Mouse (Mus musculus) gastrocnemius, adult 2 months (tissue): ENCODE data around the gene Smg8. TPM values are rescaled to one million over a fixed set of nuclear protein-coding genes. Genes with fewer than 3 reads are reported as not detected.
"Not testable (repeated sequence)": the region's sequence is repeated elsewhere in the genome, so short reads cannot be mapped to it uniquely, and the experiment has no call there.

Experiments
- DNase-seq: peaks from one replicate; pipeline ENCODE4 v3.0.0; 2022
- H3K27ac ChIP-seq: fragments of 200-600 bp; 2 replicates; pipeline ENCODE4 v1.8.1; 2022; ENCODE audit warnings: mild to moderate bottlenecking
- H3K4me3 ChIP-seq: fragments of 200-600 bp; 2 replicates; pipeline ENCODE4 v1.8.1; 2022; ENCODE audit warnings: mild to moderate bottlenecking, moderate library complexity
- CTCF ChIP-seq: fragments of 200-600 bp; IDR thresholded peaks from 2 replicates; pipeline ENCODE4 v1.8.1; 2022; ENCODE audit warnings: antibody characterized with exemption, mild to moderate bottlenecking, moderate library complexity
- intact Hi-C: fragments of 180-260 bp; cut with DNase I; formaldehyde crosslinking; loops from one replicate; pipeline ENCODE4 v1.15.1; 2025
- microRNA-seq: library from miRNA; unstranded; fragments of <30 nt; microRNA quantifications from one replicate; pipeline ENCODE4 v1.2.0, GENCODE M21; 2021
- total RNA-seq, 2 experiments: library from RNA; stranded (reverse); gene quantifications; 2 replicates each; pipeline ENCODE4 v1.2.3; 2021

The Smg8 gene
- total RNA-seq, 2 experiments from 2014 or later, result 7.6 to 8.9 TPM

GRCm38 (mm10) chr11:87087142-87087541 is 568 bp upstream of the Smg8 start:
- peak overlapping the region; percentile 87 for H3K4me3 ChIP-seq
- peak overlapping the region; percentile 90 for H3K27ac ChIP-seq
- no peak for TF ChIP-seq CTCF
- intact Hi-C loops, result no loop called here
- DNase-seq, result no peak

GRCm38 (mm10) chr11:87085461-87085860 is 1.1 kb downstream of the Smg8 start:
- TF ChIP-seq CTCF, result no peak
- no peak overlapping the region for H3K27ac ChIP-seq
- no peak for DNase-seq
- intact Hi-C loops, result no loop called here
- H3K4me3 ChIP-seq, result peak overlapping the region; percentile 87

- H3K4me3 ChIP-seq, result no peak overlapping the region
- no peak overlapping the region for H3K27ac ChIP-seq
- TF ChIP-seq CTCF, result no peak
- intact Hi-C loops, result no loop called here
- DNase-seq, result no peak
Observed at GRCm38 (mm10) chr11:87083712-87084111, 2.9 kb downstream of the Smg8 start.

GRCm38 (mm10) chr11:87073866-87074440 is 12.6 kb downstream of the Smg8 start, which contains the start of gene Gdpd1:
Gdpd1 (minus strand) TSS chr11:87074062.
- H3K4me3 ChIP-seq, result peak within 1 kb of the TSS; percentile 77
- peak within 1 kb of the TSS; percentile 83 for H3K27ac ChIP-seq
- intact Hi-C loops, result no loop called here
- TF ChIP-seq CTCF, result peak; percentile 39
- DNase-seq, result peak; percentile 89

- peak overlapping the region; percentile 77 for H3K4me3 ChIP-seq
- peak; percentile 77 for DNase-seq
- peak; percentile 63 for TF ChIP-seq CTCF
- intact Hi-C loops, result no loop called here
- H3K27ac ChIP-seq, result peak overlapping the region; percentile 83
Observed at GRCm38 (mm10) chr11:87073343-87073865, 13.2 kb downstream of the Smg8 start.

GRCm38 (mm10) chr11:87062087-87062486 is 24.5 kb downstream of the Smg8 start:
- DNase-seq, result no peak
- H3K27ac ChIP-seq, result no peak overlapping the region
- no peak for TF ChIP-seq CTCF
- intact Hi-C loops, result no loop called here
- H3K4me3 ChIP-seq, result no peak overlapping the region

GRCm38 (mm10) chr11:87060410-87060809 is 26.2 kb downstream of the Smg8 start:
- no peak overlapping the region for H3K4me3 ChIP-seq
- TF ChIP-seq CTCF, result no peak
- no peak overlapping the region for H3K27ac ChIP-seq
- no peak for DNase-seq
- intact Hi-C loops, result no loop called here

- H3K27ac ChIP-seq, result no peak overlapping the region
- TF ChIP-seq CTCF, result no peak
- DNase-seq, result no peak
- intact Hi-C loops, result no loop called here
- no peak overlapping the region for H3K4me3 ChIP-seq
Observed at GRCm38 (mm10) chr11:87056286-87056685, 30.3 kb downstream of the Smg8 start.

GRCm38 (mm10) chr11:87048900-87049299 is 37.7 kb downstream of the Smg8 start:
- intact Hi-C loops, DNase-seq, H3K27ac ChIP-seq, H3K4me3 ChIP-seq: not testable (repeated sequence)

GRCm38 (mm10) chr11:87046968-87047367 is 39.6 kb downstream of the Smg8 start:
- Histone ChIP-seq H3K27ac (no peak overlapping the region), H3K4me3 (no peak overlapping the region)
- TF ChIP-seq CTCF, result no peak
- no peak for DNase-seq
- intact Hi-C loops, result no loop called here

GRCm38 (mm10) chr11:87043052-87043451 is 43.5 kb downstream of the Smg8 start:
- no peak for DNase-seq
- intact Hi-C loops, result no loop called here
- H3K27ac ChIP-seq, result no peak overlapping the region
- TF ChIP-seq CTCF, result no peak
- no peak overlapping the region for H3K4me3 ChIP-seq

GRCm38 (mm10) chr11:87039307-87039963 is 47.1 kb downstream of the Smg8 start:
- DNase-seq, result no peak
- intact Hi-C loops, result no loop called here
- Histone ChIP-seq H3K4me3 (no peak overlapping the region), H3K27ac (no peak overlapping the region)
- TF ChIP-seq CTCF, result no peak

- TF ChIP-seq CTCF, result peak; percentile 3; the same call in 1 of the 2 replicates
- no peak for DNase-seq
- intact Hi-C loops, result no loop called here
- H3K4me3 ChIP-seq, result no peak overlapping the region
- H3K27ac ChIP-seq, result no peak overlapping the region
Observed at GRCm38 (mm10) chr11:87036180-87036579, 50.4 kb downstream of the Smg8 start.

- Histone ChIP-seq H3K4me3 (no peak overlapping the region), H3K27ac (no peak overlapping the region)
- DNase-seq, result no peak
- intact Hi-C loops, result no loop called here
- no peak for TF ChIP-seq CTCF
Observed at GRCm38 (mm10) chr11:87028212-87028611, 58.4 kb downstream of the Smg8 start.

Small RNAs within 50 kb of the gene (microRNA-seq; reads per million reads assigned to microRNA genes)
- 30.3 reads per million, percentile 23 among the genes with 10 or more reads in this experiment for gene Mir301

Other genes with a start within 250 kb of the Smg8 start
- 10 to 100 TPM in 1 of 2 experiments, 1 to 10 TPM in 1; 4.5 to 11.6 TPM for gene Ypel2, start 93.1 kb downstream of the Smg8 start, total RNA-seq
- gene Gdpd1, start 12.7 kb downstream of the Smg8 start, total RNA-seq, result 1 to 10 TPM; 3.3 to 4.2 TPM
- gene Prr11, start 21.9 kb upstream of the Smg8 start, total RNA-seq, result under 1 TPM; 0.10 to 0.22 TPM
- gene Ska2, start 22.5 kb upstream of the Smg8 start, total RNA-seq, result 1 to 10 TPM; 2.6 to 5.5 TPM
- 1 to 10 TPM; 3.3 to 3.6 TPM for gene Trim37, start 40.3 kb upstream of the Smg8 start, total RNA-seq